Mouse (Mus musculus) cerebellum, postnatal 25 days (tissue): ENCODE results near the gene Rsad1.
A peak's percentile ranks its signal among the peaks of the same experiment; 100 is the strongest.

Source experiments
- DNase-seq, 2 experiments: peaks; one replicate each; pipeline ENCODE4 v3.0.0; 2021; ENCODE audit warnings: mixed read lengths in 2 of 2

Rsad1 gene

GRCm38 (mm10) chr11:94547271-94547670, 1.8 kb downstream of the Rsad1 start:
- DNase-seq = peak in 1 of 2 experiments; percentile 25

- no peak for DNase-seq
These were observed 2.7 kb downstream of the Rsad1 start for GRCm38 (mm10) chr11:94546381-94546780.

- DNase-seq = peak; percentile 53 to 55
These were observed 4.6 kb downstream of the Rsad1 start for GRCm38 (mm10) chr11:94544422-94544821.

- DNase-seq = peak; percentile 96 to 98
These were observed 5.1 kb downstream of the Rsad1 start for GRCm38 (mm10) chr11:94543932-94544331.

GRCm38 (mm10) chr11:94543344-94543743, 5.7 kb downstream of the Rsad1 start:
- DNase-seq = no peak

GRCm38 (mm10) chr11:94542400-94542799, 6.7 kb downstream of the Rsad1 start:
- no peak for DNase-seq

GRCm38 (mm10) chr11:94539761-94540160, 9.3 kb downstream of the Rsad1 start:
- DNase-seq = no peak

- DNase-seq = peak in 1 of 2 experiments; percentile 17
These were observed 10.2 kb downstream of the Rsad1 start for GRCm38 (mm10) chr11:94538733-94539292.

GRCm38 (mm10) chr11:94533171-94533570, 15.9 kb downstream of the Rsad1 start:
- DNase-seq = no peak

GRCm38 (mm10) chr11:94528879-94529278, 20.2 kb downstream of the Rsad1 start:
- DNase-seq = no peak

- no peak for DNase-seq
These were observed 22.7 kb downstream of the Rsad1 start for GRCm38 (mm10) chr11:94526171-94526879.

- DNase-seq = peak; percentile 77 to 83
These were observed 27.7 kb downstream of the Rsad1 start, which contains the start of gene Mycbpap for GRCm38 (mm10) chr11:94521219-94521843. Gene Mycbpap (minus strand): TSS chr11:94521742.

- no peak for DNase-seq
These were observed 35.6 kb downstream of the Rsad1 start for GRCm38 (mm10) chr11:94513452-94513851.

- no peak for DNase-seq
These were observed 40.1 kb downstream of the Rsad1 start for GRCm38 (mm10) chr11:94508976-94509375.

GRCm38 (mm10) chr11:94501482-94501881, 47.6 kb downstream of the Rsad1 start:
- no peak for DNase-seq

GRCm38 (mm10) chr11:94500362-94500761, 48.7 kb downstream of the Rsad1 start:
- no peak for DNase-seq

GRCm38 (mm10) chr11:94499661-94500152, 49.3 kb downstream of the Rsad1 start, which contains the start of gene Epn3:
Gene Epn3 (minus strand): TSS chr11:94499974.
- DNase-seq = peak; percentile 79

- peak; percentile 86 to 89 for DNase-seq
These were observed 50.0 kb downstream of the Rsad1 start for GRCm38 (mm10) chr11:94499035-94499434.

GRCm38 (mm10) chr11:94498093-94498996, 50.7 kb downstream of the Rsad1 start:
- peak; percentile 82 to 87 for DNase-seq

- DNase-seq = no peak
These were observed 53.6 kb downstream of the Rsad1 start for GRCm38 (mm10) chr11:94495415-94495814.

- DNase-seq = no peak
These were observed 57.3 kb downstream of the Rsad1 start for GRCm38 (mm10) chr11:94491749-94492099.

- DNase-seq = peak; percentile 53 to 61
These were observed 57.9 kb downstream of the Rsad1 start for GRCm38 (mm10) chr11:94491035-94491748.
